Mouse (Mus musculus) G1E (cell line): ENCODE results near the gene Adamts2.

Source experiments
- CTCF ChIP-seq: IDR thresholded peaks from 2 replicates; pipeline ENCODE4 v1.5.1; 2012; ENCODE audit warnings: low read depth, low read length, inconsistent platforms, mixed read lengths
- GATA1 ChIP-seq: IDR thresholded peaks from 2 replicates; pipeline ENCODE4 v1.6.1; 2012; ENCODE audit warnings: borderline replicate concordance, low read length, inconsistent platforms, mixed read lengths
- GATA2 ChIP-seq: IDR thresholded peaks from 2 replicates; pipeline ENCODE4 v1.6.1; 2012; ENCODE audit warnings: low read depth, low read length, inconsistent platforms, borderline replicate concordance
- POLR2AphosphoS5 ChIP-seq: IDR thresholded peaks from 2 replicates; pipeline ENCODE4 v1.6.1; 2012; ENCODE audit warnings: low read depth, low read length, inconsistent platforms; ENCODE audit not compliant: insufficient replicate concordance
- TAL1 ChIP-seq: conservative IDR thresholded peaks from 2 replicates; pipeline ENCODE4 v1.6.1; 2012; ENCODE audit warnings: low read depth, low read length, inconsistent platforms, mixed read lengths

DNA sequence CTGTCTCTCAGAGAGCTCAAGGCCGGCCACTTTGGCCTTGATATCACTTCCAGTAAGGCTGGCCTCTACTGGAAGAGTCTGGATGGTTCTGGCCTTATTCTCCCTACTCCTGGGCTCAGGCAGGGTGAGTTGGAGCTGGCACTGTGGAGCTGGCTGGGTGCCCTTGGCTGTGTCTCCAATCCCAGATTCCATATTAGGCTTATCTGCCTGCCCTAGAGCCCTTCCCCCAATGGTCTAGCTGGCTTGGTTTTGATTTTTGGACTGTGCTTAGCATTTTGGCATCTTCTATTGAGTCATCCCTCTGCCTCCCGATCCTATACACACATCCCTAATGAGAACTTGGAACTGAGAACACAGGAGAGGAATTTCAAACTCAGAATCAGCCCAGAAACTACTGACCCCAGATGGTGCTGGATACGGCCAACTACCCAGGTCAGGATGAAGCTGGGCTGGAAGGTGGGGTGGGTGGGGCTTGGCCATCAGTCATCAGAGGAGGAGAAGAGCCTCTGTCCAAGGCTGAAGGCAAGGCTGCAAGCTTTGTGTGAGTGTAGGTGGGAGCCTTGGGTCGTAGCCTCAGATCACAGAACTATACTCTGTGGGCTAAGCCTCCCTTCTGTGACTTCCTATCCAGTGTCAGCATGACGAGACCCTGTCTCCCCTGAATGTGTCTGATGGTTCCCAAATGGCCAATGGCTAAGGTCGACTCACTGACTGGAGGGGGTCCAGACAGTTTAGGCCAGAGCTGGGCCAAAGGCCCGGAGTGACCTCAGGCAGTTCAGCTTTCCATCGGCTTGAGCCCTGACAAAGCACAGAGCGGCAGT, 67.9 kb downstream of the Adamts2 start:
- TF ChIP-seq CTCF (no peak), GATA1 (no peak), POLR2AphosphoS5 (no peak), TAL1 (no peak), GATA2 (no peak)
